Mouse (Mus musculus) gastrocnemius, postnatal 10 days (tissue): ENCODE measurements around the gene Helb. TPM values are rescaled to one million over a fixed set of nuclear protein-coding genes. Genes with fewer than 3 reads are reported as not detected.
"Not testable (repeated sequence)": the region's sequence is repeated elsewhere in the genome, so short reads cannot be mapped to it uniquely, and the experiment has no call there.

Source experiments
- DNase-seq: peaks from one replicate; pipeline ENCODE4 v3.0.0; 2021; ENCODE audit warnings: mixed read lengths
- long read RNA-seq, 2 experiments: library from polyadenylated mRNA; stranded (forward); transcript quantifications; one replicate each; pipeline ENCODE4 v2.0.0; 2021
- total RNA-seq, 2 experiments: library from RNA; stranded (reverse); gene quantifications; 2 replicates each; pipeline ENCODE4 v1.2.3; 2021

The Helb gene
- total RNA-seq = 1 to 10 TPM; 7.2 to 7.5 TPM
- long read RNA-seq, experiment 1 = 0 reads
- long read RNA-seq, experiment 2, full-length matches to known transcripts = 1 of 1 reads
- long read RNA-seq, experiment 2, partial matches to known transcripts = 0 of 1 reads
- long read RNA-seq, experiment 2, other reads (novel, unspliced or antisense) = 0 of 1 reads

DNA sequence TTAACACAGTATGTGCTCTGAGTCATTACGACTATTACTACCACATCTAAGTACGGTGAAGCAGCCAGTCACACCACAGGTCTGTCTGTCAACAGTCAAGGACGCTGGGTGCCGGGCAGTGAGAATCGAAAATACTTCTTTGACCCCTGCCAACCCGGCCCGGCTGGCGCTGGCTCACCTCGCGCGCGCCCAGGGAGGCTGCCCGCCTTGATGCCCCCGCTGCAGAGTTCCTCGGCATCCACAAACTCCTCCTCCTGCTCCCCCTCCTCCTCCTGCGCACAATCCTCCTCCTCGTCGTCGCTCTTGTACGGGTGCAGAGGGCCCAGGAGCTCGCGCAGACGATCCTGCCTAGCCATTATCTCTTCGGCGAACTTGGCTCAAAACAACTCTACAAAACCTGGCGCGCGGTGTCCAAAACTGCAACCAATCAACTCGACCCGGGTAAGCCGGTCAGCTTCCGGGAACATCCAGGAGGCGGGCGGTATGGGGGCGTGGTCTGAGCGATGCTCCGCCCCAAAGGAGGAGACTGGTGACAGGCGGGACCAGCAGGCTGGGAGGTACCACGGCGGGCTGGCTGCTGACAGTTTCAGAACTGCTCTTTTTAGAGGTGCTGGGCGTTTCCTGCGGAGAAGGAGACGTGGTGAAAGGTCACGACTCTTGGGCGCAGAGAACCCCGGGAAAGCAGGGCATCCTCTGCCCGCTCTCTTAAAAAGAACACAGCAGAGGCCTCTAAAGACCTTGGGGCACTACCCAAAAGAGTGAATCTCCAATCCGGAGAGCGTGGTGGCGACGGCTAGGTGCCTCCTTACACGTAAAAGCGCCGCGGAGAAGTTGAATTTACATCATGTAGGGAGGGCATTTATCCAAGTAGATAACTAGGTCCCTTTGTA is at the start of gene Helb:
Gene Helb (minus strand): TSS at position 481 of the 890 bp plus-strand sequence.
- DNase-seq = peak; percentile 99

DNA sequence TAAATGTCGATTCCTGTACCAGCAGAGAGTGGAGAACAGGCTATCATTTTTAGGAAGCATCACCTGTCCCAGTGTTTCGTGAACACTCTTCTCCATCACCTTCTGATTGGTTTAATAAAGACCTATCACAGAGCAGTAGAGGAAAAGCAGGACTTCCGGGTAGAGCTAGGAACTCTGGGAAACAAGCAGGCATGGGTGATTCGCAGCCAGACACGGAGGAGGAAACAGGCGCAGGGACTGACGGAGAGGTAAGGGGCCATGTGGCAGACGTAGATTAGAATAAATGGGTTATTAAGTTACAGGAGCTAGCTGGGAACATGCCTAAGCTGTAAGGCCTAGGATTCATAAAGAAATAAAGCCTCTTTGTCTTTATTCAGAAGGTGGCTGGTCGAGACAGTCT is 47.7 kb upstream of the Helb start:
- no peak for DNase-seq

DNA sequence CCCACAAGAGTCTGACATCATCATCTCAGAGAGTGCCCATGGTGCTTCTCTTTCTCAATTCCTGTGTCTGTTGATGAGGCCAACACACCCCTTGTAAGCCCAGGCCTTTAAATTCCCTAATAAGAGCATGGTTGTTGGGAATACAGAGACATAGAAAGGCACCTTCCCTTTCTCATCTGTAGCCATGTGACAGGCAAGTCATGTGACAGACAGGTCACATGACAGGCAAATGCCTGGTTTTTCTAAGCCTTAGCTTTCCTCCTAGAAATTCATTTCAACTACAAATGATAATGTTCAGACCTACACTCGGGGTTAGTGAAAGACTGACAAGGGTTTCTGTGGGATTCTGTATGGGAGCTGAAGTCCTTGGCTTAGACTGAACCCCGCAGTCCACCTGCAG is 41.1 kb upstream of the Helb start:
- no peak for DNase-seq

DNA sequence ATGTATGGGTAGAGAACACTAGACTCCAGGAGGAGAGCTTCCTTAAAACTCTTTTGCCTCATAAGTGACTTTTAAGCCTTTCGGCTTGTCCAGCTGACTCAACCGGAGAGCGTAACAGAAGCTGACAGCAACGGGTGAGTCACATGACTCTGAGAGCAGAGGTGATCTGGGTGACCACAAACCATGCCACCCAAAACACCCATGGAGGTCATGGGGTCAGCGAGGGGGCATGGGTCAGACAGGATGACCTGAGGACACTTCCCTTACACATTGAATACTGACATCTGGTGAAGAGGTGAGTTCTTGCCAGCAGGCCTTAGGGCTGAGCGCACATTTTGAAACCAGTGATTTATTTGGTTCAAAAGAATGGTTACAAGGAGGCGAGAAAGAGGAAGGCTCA is 38.9 kb upstream of the Helb start:
- no peak for DNase-seq

DNA sequence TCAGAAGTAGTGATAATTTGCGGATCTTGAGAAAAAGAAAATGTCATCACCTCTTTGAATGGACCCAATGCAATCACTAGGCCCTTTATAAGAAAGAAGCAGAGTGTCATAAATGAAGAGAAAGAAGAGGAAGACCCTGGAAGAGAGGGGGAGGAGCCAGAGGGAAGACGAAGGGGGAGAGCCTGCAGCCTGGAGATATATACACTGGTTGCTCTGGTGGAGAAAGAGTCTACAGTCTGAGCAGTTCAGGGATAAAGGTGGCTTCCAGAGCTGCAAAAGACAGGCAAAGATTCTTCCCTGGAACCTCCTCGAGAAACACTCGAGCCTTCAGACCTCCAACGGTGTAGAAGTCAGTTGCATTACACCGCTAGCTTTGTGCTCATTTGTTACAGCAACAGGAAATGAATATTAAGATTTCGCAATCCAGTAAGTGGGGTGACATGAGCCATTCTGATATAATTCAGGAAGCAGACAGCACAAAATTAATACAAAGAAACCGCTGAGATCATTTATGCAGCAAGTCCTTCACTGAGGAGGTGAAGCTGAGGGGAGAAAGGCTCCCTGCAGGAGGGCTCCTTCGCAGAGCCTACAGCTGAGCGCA is 28.2 kb upstream of the Helb start:
- no peak for DNase-seq

DNA sequence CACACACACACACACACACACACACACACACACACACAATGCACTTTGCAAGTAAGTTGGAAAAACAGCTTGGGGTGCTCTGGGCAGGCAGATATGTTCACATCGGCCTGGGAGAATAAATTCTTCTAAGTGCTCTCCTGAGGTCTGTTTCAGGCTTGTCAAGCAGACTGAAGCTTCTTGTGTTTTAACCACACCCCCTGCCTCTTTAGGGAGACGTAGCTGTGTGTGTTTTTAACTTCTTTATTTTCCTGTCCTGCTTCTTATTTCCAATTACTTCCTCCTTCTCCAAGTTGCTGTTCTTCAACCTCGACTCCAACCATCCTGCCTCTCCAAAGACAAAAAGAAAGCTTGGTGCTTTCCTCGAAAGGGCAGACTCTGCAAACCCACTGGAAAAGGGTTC is 27.4 kb upstream of the Helb start:
- no peak for DNase-seq

DNA sequence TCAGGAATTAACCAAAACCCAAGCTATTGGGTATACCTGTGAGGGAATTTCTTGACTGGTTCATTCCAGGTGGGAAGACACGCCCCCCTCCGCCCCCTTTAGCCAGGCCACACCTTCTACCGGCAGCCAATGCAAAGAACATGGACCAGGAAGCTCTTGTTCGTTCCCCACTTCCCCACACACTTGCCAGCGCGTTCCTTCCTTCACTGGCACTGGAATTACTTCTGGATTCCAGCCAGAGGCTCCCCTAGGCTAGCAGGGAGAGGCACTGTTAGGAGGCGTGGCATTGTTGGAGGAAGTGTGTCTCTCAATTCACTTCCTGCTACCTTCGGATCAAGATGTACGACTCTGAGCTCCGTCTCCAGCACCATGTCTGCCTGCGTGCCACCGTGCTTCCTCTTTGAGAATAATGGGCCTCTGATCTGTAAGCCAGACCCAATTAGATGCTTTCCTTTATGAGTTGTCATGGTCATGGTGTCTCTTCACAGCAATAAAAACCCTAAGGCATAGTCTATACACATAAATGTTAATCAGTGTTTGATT is 23.3 kb upstream of the Helb start:
- DNase-seq = no peak

DNA sequence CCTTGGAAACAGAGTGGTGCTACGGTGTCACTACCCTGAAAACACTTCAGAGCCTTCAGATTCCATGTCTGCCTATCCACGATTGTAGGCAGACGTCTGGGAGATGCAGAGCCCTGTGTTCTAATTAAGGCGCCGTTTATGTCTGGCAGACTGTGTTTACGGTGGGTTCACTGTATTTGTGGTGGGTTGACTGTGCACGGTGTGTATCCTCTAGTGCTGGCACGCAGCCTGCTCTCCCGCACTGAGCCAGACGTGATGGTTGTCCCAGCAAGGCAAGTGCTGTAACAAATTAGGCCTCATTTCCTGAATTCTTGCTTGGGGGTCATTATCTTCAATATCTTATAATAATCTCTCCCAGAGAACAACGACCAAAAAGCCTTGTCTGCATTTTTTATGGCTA is 20.9 kb upstream of the Helb start:
- no peak for DNase-seq

DNA sequence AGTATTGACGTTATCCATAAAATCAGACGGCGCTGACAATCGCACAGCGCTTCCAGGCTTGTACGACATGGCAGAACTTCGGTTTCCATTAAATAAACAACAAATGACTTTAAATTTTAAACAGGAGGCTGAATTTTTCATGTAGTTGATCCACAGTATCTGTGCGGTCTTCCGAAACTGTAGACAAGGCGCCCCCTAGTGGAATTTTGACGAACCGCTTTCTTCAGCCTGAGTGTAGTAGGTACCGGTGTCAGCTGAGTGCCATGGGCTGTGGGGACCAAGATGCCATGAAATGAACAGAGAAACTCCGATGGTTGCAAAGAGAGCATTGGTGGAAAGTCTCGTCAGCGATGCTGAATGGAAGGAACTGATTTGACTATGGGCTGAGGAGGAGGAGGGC is 17.8 kb upstream of the Helb start:
- peak; percentile 32 for DNase-seq

DNA sequence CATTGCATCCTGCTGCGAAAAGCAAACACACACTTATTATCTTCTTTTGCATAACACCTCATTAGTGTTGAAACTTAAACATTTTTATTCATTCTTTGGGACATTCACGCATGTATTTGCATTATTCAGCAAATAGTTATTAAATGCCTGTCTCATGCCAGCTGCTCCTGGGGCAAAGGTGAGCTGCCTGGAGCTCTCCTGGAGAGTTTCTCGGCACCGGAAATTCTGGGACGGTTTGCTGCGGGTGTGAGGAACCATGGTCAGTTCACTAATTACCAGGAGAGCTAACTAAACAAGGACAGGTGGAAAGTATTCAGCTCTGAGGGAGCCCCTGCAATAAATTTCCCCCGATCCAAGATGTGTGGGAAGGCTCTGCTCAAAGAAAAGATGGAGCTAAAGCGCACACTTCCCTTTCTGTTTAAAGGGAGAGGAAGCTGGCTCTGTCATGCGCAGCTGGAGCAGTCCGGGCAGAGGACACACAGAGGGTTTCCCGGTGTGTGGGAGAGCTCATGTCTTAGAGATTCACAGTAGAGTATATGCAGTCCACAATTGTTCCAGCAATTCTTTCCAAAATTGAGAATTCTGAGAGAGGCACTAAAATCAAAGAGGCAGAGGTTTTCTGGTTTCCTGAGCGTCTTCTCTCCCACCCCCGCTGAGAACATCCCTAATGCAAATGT is 16.0 kb upstream of the Helb start:
- DNase-seq = no peak

DNA sequence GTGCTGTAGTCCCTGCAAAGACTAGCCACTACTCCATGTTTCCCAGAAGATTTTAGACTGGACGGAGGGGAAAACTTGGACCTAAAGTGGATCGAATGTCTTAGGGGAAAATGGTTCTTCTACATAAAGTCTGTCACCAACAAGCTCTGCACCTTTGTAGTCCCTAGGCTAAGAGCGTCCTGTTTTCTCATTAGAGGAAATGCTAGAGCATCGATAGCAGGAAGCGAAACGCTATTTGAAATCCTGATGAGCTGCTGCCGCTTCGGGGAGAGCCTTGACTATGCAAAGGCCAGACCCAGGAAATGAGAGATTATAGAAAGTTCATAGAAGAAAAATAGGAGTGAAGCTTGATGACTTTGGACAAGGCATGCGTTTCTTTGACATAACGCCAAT is 12.7 kb upstream of the Helb start:
- DNase-seq = no peak

DNA sequence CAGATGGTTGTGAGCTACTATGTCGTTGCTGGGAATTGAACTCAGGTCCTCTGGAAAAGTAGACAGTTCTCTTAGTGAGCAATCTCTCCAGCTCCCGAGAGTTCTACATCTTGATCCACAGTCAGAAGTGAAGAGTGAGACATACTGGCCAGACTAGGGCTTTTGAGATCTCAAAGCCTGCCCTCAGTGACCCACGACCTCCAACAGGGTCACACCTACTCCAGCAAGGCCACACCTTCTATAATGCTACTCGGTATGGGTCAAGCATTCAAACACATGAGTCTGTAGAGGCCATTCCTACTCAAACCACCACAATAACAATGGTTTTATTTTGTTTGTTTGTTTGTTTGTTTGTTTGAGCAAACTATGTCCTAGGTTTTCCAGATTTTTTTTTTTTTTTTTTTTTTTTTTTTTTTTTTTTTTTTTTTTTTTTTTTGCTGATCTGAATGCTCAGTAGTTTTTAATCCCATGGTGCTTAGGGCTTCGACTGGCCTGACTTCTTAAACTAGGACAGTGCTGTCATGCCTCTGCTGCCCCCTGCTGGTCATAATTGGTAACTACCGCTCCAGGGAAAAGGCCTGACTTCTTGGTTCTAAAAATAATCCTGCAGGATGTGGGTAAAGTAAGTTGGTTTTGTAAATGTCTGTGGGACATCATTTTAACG is 12.1 kb upstream of the Helb start:
- DNase-seq = peak; percentile 85

DNA sequence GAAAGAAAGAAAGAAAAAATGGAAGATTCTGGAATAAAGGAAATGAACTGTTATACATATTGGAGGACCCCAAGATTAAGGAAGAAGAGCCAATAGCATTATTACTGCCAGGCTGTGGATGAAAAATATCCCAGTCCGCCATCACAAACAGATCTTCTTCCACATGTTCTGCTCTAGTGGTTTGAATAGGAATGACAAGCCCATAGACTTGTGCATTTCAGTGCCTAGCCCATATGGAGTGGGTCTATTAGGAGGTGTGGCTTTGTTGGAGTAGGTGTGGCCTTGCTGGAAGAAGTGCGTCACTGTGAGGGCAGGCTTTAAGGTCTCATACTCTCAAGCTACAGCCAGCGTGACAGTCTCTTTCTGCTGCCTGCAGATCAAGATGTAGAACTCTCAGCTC is 10.9 kb upstream of the Helb start:
- no peak for DNase-seq

DNA sequence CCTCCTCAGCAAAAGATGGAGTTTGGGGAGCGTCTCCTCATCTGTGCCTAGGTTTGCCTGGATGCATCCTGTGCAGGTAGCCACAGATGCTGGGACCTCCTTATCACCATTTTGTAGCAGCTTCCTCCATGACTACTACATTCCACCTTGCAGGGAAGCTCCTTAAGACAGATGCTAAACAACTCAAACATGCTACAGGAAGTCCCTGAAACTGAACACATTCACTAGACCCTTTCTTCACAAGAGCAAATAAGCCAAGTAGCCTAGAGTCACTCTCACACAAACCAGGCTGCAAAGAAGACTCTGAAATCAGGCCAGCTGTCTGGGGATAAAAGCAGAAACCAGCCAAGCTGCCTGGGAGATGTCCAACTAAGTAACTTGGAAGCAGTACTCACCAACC is 2.5 kb upstream of the Helb start:
- DNase-seq = no peak

DNA sequence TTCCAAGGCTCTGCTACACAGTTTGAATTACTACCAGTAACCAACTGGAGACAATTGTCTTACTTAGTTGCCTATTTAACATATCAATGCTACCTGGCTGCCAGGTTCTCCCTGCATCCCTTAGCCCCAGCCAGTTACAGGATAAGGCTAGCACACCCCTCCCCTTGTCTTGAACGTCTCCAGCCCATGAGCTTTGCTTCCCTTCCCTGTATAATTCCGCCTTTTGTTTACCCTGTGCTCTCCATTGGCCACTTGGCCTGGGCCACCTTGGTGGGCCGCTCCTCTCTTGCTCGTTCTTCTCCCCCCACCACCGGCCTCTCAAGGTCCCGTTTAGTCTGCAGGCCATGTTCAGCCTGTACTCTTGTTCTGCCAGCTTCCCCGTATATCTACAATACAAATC is 1.7 kb upstream of the Helb start:
- DNase-seq = no peak

DNA sequence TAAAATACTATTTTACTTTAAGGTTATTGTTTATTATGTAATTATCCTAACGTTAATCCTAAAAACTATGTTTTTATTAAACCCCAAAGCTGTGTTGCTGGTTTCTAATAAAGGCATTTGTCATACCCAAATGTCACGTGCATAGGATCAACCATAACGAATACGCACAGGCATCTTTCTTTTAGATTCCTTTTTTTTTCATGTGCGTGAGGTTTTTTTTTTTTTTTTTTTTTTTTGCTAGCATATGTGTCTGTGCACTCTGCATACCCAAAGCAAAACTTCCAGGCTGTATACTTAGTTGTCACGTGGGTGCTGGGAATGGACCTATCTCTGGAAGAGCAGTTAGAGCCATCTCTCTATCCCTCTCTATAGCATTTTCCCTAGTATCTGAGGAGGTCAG is 1.2 kb upstream of the Helb start:
- DNase-seq = no peak

DNA sequence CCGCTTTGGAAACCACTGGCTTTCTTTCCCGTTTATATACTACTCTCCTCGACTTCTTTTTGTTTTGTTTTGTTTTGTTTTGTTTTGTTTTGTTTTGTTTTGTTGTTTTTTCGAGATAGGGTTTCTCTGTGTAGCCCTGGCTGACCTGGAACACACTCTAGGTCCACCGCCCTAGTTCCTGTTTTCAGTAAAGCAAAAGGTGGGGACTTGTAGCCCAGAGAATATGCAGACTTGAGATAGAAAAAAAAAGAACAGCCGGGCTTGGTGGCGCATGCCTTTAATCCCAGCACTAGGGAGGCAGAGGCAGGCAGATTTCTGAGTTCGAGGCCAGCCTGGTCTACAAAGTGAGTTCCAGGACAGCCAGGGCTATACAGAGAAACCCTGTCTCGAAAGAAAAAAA is 695 bp upstream of the Helb start:
- DNase-seq = not testable (repeated sequence)

DNA sequence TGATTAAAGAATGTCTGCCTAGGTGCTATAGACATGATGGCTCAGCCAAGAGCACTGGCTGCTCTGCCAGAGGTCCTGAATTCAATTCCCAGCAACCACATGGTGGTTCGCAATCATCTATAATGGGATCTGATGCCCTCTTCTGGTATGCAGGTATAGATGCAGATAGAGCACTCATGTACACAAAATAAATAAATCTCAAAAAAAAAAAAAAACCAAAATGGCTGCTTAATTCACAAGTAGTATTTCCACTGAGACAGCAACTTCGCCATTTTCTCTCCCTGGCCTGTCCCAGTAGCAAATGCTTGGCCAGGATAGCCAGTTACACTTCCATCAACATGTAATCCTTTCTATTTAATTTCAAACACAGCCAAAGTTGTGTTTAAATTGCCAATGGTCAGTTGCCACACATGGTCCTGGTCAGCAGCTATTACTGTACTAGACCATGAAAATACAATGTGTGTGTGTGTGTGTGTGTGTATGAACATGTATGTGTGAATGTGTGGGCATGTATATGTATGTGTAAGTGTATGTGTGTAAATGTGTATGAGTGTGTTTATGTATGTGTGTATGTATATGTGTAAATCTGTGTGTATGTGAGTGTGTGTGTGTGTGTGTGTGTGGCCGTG is 982 bp downstream of the Helb start:
- no peak for DNase-seq

DNA sequence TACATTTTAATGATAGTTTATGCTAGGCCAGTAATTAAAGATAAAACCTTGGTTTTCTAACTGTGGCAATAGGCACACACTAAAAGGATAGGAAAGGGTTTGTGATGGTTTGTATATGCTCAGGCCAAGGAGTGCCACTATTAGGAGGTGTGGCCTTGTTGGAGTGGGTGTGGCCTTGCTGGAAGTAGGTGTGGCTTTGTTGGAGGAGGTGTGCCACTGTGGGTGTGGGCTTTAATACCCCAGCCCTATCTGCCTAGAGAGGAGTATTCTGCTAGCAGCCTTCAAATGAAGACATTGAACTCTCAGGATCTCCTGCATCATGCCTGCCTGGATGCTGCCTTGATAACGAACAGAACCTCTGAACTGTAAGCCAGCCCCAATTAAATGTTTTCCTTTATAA is 12.0 kb downstream of the Helb start:
- no peak for DNase-seq

DNA sequence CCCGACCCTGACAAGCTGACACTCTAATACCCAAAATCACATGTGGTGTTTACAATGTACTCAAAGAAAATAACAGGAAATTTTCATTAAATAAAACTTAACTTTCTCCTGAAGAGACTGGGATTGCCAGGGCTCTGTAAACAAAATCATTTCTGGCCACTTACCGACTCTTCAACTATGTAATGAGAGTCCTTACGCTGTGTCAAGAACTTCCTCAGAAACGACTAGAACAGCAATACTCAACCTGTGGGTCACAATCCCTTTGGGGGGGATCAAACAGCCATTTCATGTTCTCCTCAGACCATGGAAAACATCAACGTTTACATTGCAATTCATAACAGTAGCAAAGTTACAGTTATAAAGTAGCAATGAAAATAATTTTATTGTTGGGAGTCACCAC is 15.2 kb downstream of the Helb start:
- DNase-seq = no peak

DNA sequence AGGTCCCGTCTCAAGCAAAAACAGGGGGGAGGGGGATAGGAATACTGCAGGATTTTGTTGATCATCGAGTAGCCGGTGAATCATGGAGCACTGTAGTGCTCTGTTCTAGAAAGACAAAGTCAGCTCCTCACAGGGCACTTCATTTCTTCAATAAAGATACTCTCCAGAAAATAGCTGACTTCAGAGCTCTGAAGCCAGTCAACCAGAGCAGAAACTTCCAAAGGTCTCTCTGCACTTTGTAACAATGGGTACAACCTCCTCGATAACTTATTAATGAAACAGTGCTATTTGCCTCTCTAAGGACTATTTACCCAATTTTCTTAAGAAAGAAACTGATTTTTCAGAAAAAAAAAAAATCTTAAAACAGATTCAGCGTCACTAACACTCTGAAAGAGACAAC is 17.1 kb downstream of the Helb start:
- DNase-seq = no peak

DNA sequence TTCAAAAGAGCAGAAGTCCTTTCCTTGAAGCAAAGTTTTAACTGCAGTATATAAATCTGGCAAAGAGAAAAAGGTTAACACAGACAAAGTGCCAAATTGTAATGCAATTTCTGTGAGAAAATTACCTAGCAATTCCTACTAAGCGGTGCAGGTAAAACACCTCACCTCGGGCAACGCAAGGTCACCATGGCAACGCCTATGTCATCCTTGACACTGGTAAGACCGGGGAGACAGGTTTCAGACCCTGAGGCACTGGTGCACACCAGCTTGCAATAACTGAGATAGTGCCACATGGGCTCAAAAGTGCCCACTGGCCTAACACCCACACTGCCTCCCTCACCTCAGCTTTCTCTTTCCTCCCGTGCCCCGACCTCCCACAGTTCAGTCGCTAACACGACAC is 17.7 kb downstream of the Helb start:
- no peak for DNase-seq
